Mouse (Mus musculus): ENCODE measurements around the gene Sod1. TPM values are rescaled to one million over a fixed set of nuclear protein-coding genes. Genes with fewer than 3 reads are reported as not detected.
"Not testable (repeated sequence)": the region's sequence is repeated elsewhere in the genome, so short reads cannot be mapped to it uniquely, and the experiment has no call there.

Sod1 gene
- total RNA-seq, 2 experiments from 2014 or later, result 357 to 406 TPM

- no peak for DNase-seq (ENCODE audit: extremely low spot score in 1 of 2, low spot score in 1 of 2)
Observed at GRCm38 (mm10) chr16:90210717-90211116, 9.8 kb upstream of the Sod1 start.

- no peak for DNase-seq (ENCODE audit: extremely low spot score in 1 of 2, low spot score in 1 of 2)
Observed at GRCm38 (mm10) chr16:90211767-90212166, 8.8 kb upstream of the Sod1 start.

- DNase-seq (ENCODE audit: extremely low spot score in 1 of 2, low spot score in 1 of 2), result no peak
Observed at GRCm38 (mm10) chr16:90213477-90214339, 6.8 kb upstream of the Sod1 start.

- no peak for DNase-seq (ENCODE audit: extremely low spot score in 1 of 2, low spot score in 1 of 2)
Observed at GRCm38 (mm10) chr16:90214731-90215565, 5.6 kb upstream of the Sod1 start.

GRCm38 (mm10) chr16:90215879-90216278 lies 4.7 kb upstream of the Sod1 start:
- DNase-seq (ENCODE audit: extremely low spot score in 1 of 2, low spot score in 1 of 2), result not testable (repeated sequence)

- no peak for DNase-seq (ENCODE audit: extremely low spot score in 1 of 2, low spot score in 1 of 2)
Observed at GRCm38 (mm10) chr16:90216414-90216813, 4.1 kb upstream of the Sod1 start.

- no peak for DNase-seq (ENCODE audit: extremely low spot score in 1 of 2, low spot score in 1 of 2)
Observed at GRCm38 (mm10) chr16:90217356-90217755, 3.2 kb upstream of the Sod1 start.

GRCm38 (mm10) chr16:90217926-90218325 lies 2.6 kb upstream of the Sod1 start:
- no peak for DNase-seq (ENCODE audit: extremely low spot score in 1 of 2, low spot score in 1 of 2)

GRCm38 (mm10) chr16:90219445-90219844 lies 1.1 kb upstream of the Sod1 start:
- DNase-seq (ENCODE audit: extremely low spot score in 1 of 2, low spot score in 1 of 2), result not testable (repeated sequence)

- DNase-seq (ENCODE audit: extremely low spot score in 1 of 2, low spot score in 1 of 2), result peak; percentile 30 to 66
Observed at GRCm38 (mm10) chr16:90220892-90221431, 408 bp downstream of the Sod1 start.

- DNase-seq (ENCODE audit: extremely low spot score in 1 of 2, low spot score in 1 of 2), result no peak
Observed at GRCm38 (mm10) chr16:90221441-90222070, 1.0 kb downstream of the Sod1 start.

GRCm38 (mm10) chr16:90229897-90230296 lies 9.3 kb downstream of the Sod1 start:
- DNase-seq (ENCODE audit: extremely low spot score in 1 of 2, low spot score in 1 of 2), result no peak

GRCm38 (mm10) chr16:90231302-90231701 lies 10.7 kb downstream of the Sod1 start:
- DNase-seq (ENCODE audit: extremely low spot score in 1 of 2, low spot score in 1 of 2), result no peak

GRCm38 (mm10) chr16:90233702-90234101 lies 13.1 kb downstream of the Sod1 start:
- no peak for DNase-seq (ENCODE audit: extremely low spot score in 1 of 2, low spot score in 1 of 2)

GRCm38 (mm10) chr16:90234617-90235016 lies 14.1 kb downstream of the Sod1 start:
- no peak for DNase-seq (ENCODE audit: extremely low spot score in 1 of 2, low spot score in 1 of 2)

- DNase-seq (ENCODE audit: extremely low spot score in 1 of 2, low spot score in 1 of 2), result no peak
Observed at GRCm38 (mm10) chr16:90235188-90235587, 14.6 kb downstream of the Sod1 start.

- no peak for DNase-seq (ENCODE audit: extremely low spot score in 1 of 2, low spot score in 1 of 2)
Observed at GRCm38 (mm10) chr16:90239128-90239746, 18.7 kb downstream of the Sod1 start.

- no peak for DNase-seq (ENCODE audit: extremely low spot score in 1 of 2, low spot score in 1 of 2)
Observed at GRCm38 (mm10) chr16:90241875-90242274, 21.3 kb downstream of the Sod1 start.

GRCm38 (mm10) chr16:90242426-90243304 lies 22.1 kb downstream of the Sod1 start:
- no peak for DNase-seq (ENCODE audit: extremely low spot score in 1 of 2, low spot score in 1 of 2)
